Comparison of ENCODE assay signal across 7 mouse cellular contexts in the genomic region with DNA sequence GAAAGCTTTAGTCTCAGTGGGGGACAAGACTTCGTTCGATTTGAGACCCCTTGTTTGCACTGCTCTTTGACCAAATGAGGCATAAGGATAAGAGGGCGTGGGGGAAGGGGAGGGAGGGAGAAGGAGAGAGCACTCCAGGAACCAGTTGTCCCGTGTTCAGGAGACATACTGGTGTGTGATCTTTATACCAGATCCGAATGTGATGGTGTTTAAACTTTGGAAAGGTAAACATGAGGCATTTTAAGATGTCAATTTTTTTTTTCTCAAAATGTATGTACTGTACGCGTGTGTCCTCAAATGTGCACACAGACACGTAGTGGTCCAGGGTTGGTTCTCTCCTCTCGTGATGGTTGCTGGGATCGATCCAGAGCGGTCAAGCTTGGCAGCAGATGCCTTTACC. TPM values are rescaled to one million over a fixed set of nuclear protein-coding genes. Genes with fewer than 3 reads are reported as not detected.
DNase-seq lines count a peak whose midpoint lies in the region; ATAC-seq lines count a peak whose summit lies in the region.

No protein-coding gene starts in this region.

- no peaks in the 10 kb centered on the region for H3K27me3 ChIP-seq in kidney, embryonic 15.5 days
- no peaks in the 10 kb centered on the region for H3K27me3 ChIP-seq in embryonic facial prominence, embryonic 14.5 days (replicated peaks; ENCODE audit: control insufficient read depth, insufficient read depth, low read length)
- H3K27me3 ChIP-seq in intestine, embryonic 15.5 days (replicated peaks), result no peaks in the 10 kb centered on the region
- peaks cover 5% of the 10 kb centered on the region; the same call in 1 of the 2 replicates for H3K27me3 ChIP-seq in midbrain, embryonic 14.5 days (ENCODE audit: control insufficient read depth, insufficient read depth, low read length)

- ATAC-seq in kidney, embryonic 15.5 days (replicated peaks; ENCODE audit: low FRiP score), result no peak
- no peak for ATAC-seq in embryonic facial prominence, embryonic 14.5 days (ENCODE audit: low read depth)
- ATAC-seq in intestine, embryonic 15.5 days, result peak; percentile 26; the same call in 1 of the 2 replicates
- no peak for ATAC-seq in midbrain, embryonic 14.5 days (ENCODE audit: low FRiP score, low TSS enrichment)

- H3K4me1 ChIP-seq in kidney, embryonic 15.5 days, result peaks cover 39% of the 10 kb centered on the region
- peaks cover 7% of the 10 kb centered on the region; the same call in 1 of the 2 replicates for H3K4me1 ChIP-seq in embryonic facial prominence, embryonic 14.5 days (ENCODE audit: control insufficient read depth, insufficient read depth, low read length)
- H3K4me1 ChIP-seq in intestine, embryonic 15.5 days (replicated peaks), result peaks cover 11% of the 10 kb centered on the region; the same call in 1 of the 2 replicates
- H3K4me1 ChIP-seq in midbrain, embryonic 14.5 days (ENCODE audit: control insufficient read depth, insufficient read depth, low read length), result peaks cover 11% of the 10 kb centered on the region

- 0 out of 2 replicates have a peak overlapping the region, but pooled peaks have one; percentile 55 for H3K9ac ChIP-seq in kidney, embryonic 15.5 days
- H3K9ac ChIP-seq in embryonic facial prominence, embryonic 14.5 days (ENCODE audit: low read depth, low read length), result peak overlapping the region; percentile 60; the same call in 1 of the 2 replicates
- H3K9ac ChIP-seq in intestine, embryonic 15.5 days, result no peak overlapping the region
- no peak overlapping the region for H3K9ac ChIP-seq in midbrain, embryonic 14.5 days (replicated peaks; ENCODE audit: low read length)

- peak overlapping the region; percentile 60 for H3K4me3 ChIP-seq in kidney, embryonic 15.5 days (replicated peaks)
- peak overlapping the region; percentile 48; the same call in 1 of the 2 replicates for H3K4me3 ChIP-seq in embryonic facial prominence, embryonic 14.5 days (ENCODE audit: low read depth, low read length)
- H3K4me3 ChIP-seq in intestine, embryonic 15.5 days (replicated peaks), result no peak overlapping the region
- no peak overlapping the region for H3K4me3 ChIP-seq in midbrain, embryonic 14.5 days (replicated peaks; ENCODE audit: low read depth, low read length)

- peak overlapping the region; percentile 95 for H3K4me2 ChIP-seq in kidney, embryonic 15.5 days
- peak overlapping the region; percentile 78 for H3K4me2 ChIP-seq in embryonic facial prominence, embryonic 14.5 days (ENCODE audit: low read depth, low read length)
- peak overlapping the region; percentile 92 for H3K4me2 ChIP-seq in intestine, embryonic 15.5 days (replicated peaks)
- H3K4me2 ChIP-seq in midbrain, embryonic 14.5 days (ENCODE audit: low read length), result peak overlapping the region; percentile 90

- H3K9me3 ChIP-seq in kidney, embryonic 15.5 days (replicated peaks), result no peaks in the 10 kb centered on the region
- H3K9me3 ChIP-seq in embryonic facial prominence, embryonic 14.5 days (ENCODE audit: control insufficient read depth, low read length), result no peaks in the 10 kb centered on the region
- no peaks in the 10 kb centered on the region for H3K9me3 ChIP-seq in intestine, embryonic 15.5 days
- H3K9me3 ChIP-seq in midbrain, embryonic 14.5 days (ENCODE audit: control insufficient read depth, low read length), result no peaks in the 10 kb centered on the region

- H3K27ac ChIP-seq in kidney, embryonic 15.5 days, result peak overlapping the region; percentile 66; the same call in 1 of the 2 replicates
- no peak overlapping the region for H3K27ac ChIP-seq in embryonic facial prominence, embryonic 14.5 days (replicated peaks; ENCODE audit: low read depth, low read length)
- peak overlapping the region; percentile 58; the same call in 1 of the 2 replicates for H3K27ac ChIP-seq in intestine, embryonic 15.5 days
- no peak overlapping the region for H3K27ac ChIP-seq in midbrain, embryonic 14.5 days (replicated peaks; ENCODE audit: low read depth, low read length)

- DNase-seq in kidney, adult 8-10 months, result no peak
- no peak for DNase-seq in embryonic facial prominence, embryonic 14.5 days (ENCODE audit: low spot score)
- DNase-seq in midbrain, embryonic 14.5 days, result no peak
- no peak for DNase-seq in urinary bladder, postnatal 36 days (ENCODE audit: low spot score in 2 of 2)
- no peak for DNase-seq in thymus, postnatal 4 days

- WGBS in kidney, embryonic 15.5 days, result 71% methylated on average over 11 of the region's 11 CpGs
- 67% methylated on average over 11 of the region's 11 CpGs for WGBS in embryonic facial prominence, embryonic 14.5 days
- WGBS in intestine, embryonic 15.5 days, result 66% methylated on average over 11 of the region's 11 CpGs
- WGBS in midbrain, embryonic 14.5 days, result 69% methylated on average over 11 of the region's 11 CpGs

- no peaks in the 10 kb centered on the region for H3K36me3 ChIP-seq in kidney, embryonic 15.5 days
- H3K36me3 ChIP-seq in embryonic facial prominence, embryonic 14.5 days (ENCODE audit: control insufficient read depth, insufficient read depth, low read length), result no peaks in the 10 kb centered on the region
- no peaks in the 10 kb centered on the region for H3K36me3 ChIP-seq in intestine, embryonic 15.5 days
- H3K36me3 ChIP-seq in midbrain, embryonic 14.5 days (ENCODE audit: control insufficient read depth, insufficient read depth, low read length), result no peaks in the 10 kb centered on the region

RNA-seq across cellular contexts. Expression of gene Pygl, which starts 3.1 kb away (rescaled TPM):
- 37.6 and 38.5 TPM in 2 replicates for polyA plus RNA-seq in kidney, embryonic 15.5 days (2015; fragmentation: Nextera tagmentation; extraction: Ambion mirVana)
- polyA plus RNA-seq in embryonic facial prominence, embryonic 14.5 days (2014; fragmentation: Nextera tagmentation; extraction: Ambion mirVana), result 22.2 and 23.4 TPM in 2 replicates
- 24.3 and 24.5 TPM in 2 replicates for polyA plus RNA-seq in intestine, embryonic 15.5 days (2015; fragmentation: Nextera tagmentation; extraction: Ambion mirVana)
- polyA plus RNA-seq in midbrain, embryonic 14.5 days (2014; fragmentation: Nextera tagmentation; extraction: Ambion mirVana), result 5.2 and 6.1 TPM in 2 replicates

Comparison
In these comparisons a context has a peak if more than half of its experiments do, and no peak if none do; other contexts are left out.
1. H3K27ac ChIP-seq: peak in kidney, embryonic 15.5 days (single experiment) and intestine, embryonic 15.5 days (single experiment); none in embryonic facial prominence, embryonic 14.5 days (single experiment) and midbrain, embryonic 14.5 days (single experiment).
2. H3K4me3 ChIP-seq: peak in kidney, embryonic 15.5 days (single experiment) and embryonic facial prominence, embryonic 14.5 days (single experiment); none in intestine, embryonic 15.5 days (single experiment) and midbrain, embryonic 14.5 days (single experiment).
3. H3K9ac ChIP-seq: peak in kidney, embryonic 15.5 days (single experiment) and embryonic facial prominence, embryonic 14.5 days (single experiment); none in intestine, embryonic 15.5 days (single experiment) and midbrain, embryonic 14.5 days (single experiment).
4. Peak in every context shown above with its lines, with median percentiles within 50 percentile points of each other: H3K4me2 ChIP-seq.